Comparison of ENCODE assay signal across 8 mouse cellular contexts in the genomic region with DNA sequence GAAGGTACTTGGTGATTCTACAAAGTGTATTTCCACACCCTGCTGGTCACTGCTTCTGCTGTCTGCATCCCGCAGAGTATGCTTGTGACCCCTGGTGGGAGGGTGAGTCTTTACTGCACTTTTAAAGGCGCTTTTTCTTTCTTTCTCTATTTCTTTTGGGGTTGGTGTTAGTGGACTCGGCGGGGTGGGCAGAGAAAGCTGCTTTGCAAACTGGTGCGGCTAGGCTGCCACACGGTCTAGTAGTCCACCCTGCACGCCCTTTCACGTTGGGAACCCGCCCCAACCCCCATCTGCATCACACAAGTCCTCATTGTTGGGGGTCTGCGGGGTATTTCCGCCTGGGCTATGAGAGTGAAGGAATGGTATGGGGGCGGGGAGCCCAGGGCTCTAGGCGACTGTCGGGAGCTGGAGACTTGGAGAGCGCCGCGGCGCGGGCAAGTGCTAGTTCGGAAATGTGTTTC.
A peak's percentile ranks its signal among the peaks of the same experiment; 100 is the strongest.
DNase-seq lines count a peak whose midpoint lies in the region; ATAC-seq lines count a peak whose summit lies in the region.

No protein-coding gene starts in this region.

- peak overlapping the region; percentile 73 for H3K4me3 ChIP-seq in embryonic facial prominence, embryonic 14.5 days (ENCODE audit: low read depth, low read length)
- H3K4me3 ChIP-seq in hindbrain, embryonic 14.5 days (replicated peaks; ENCODE audit: low read length), result peak overlapping the region; percentile 72
- H3K4me3 ChIP-seq in neural tube, embryonic 11.5 days (ENCODE audit: low read depth, low read length), result peak overlapping the region; percentile 75

- peaks cover 69% of the 10 kb centered on the region for H3K27me3 ChIP-seq in embryonic facial prominence, embryonic 14.5 days (replicated peaks; ENCODE audit: control insufficient read depth, insufficient read depth, low read length)
- H3K27me3 ChIP-seq in hindbrain, embryonic 14.5 days (ENCODE audit: control insufficient read depth, insufficient read depth, low read length), result 0 out of 2 replicates have a peak, but pooled peaks cover 4% of the 10 kb centered on the region
- H3K27me3 ChIP-seq in neural tube, embryonic 11.5 days (ENCODE audit: control insufficient read depth, insufficient read depth, low read length), result peaks cover 21% of the 10 kb centered on the region

- H3K36me3 ChIP-seq in embryonic facial prominence, embryonic 14.5 days (ENCODE audit: control insufficient read depth, insufficient read depth, low read length), result no peaks in the 10 kb centered on the region
- H3K36me3 ChIP-seq in hindbrain, embryonic 14.5 days (replicated peaks; ENCODE audit: control insufficient read depth, insufficient read depth), result no peaks in the 10 kb centered on the region
- H3K36me3 ChIP-seq in neural tube, embryonic 11.5 days (ENCODE audit: control insufficient read depth, insufficient read depth, low read length), result no peaks in the 10 kb centered on the region

- peak; percentile 20 for DNase-seq in urinary bladder, adult 2 months (ENCODE audit: low spot score)
- DNase-seq in urinary bladder, postnatal 14 days (ENCODE audit: low spot score), result no peak
- peak; percentile 69 for DNase-seq in embryonic facial prominence, embryonic 14.5 days (ENCODE audit: low spot score)
- DNase-seq in hindbrain, embryonic 14.5 days (ENCODE audit: low spot score), result peak; percentile 66
- peak; percentile 73 to 85 for DNase-seq in left cerebral cortex, postnatal 10 days (ENCODE audit: extremely low spot score in 1 of 2, low spot score in 2 of 2)
- DNase-seq in neural tube, embryonic 11.5 days (ENCODE audit: low spot score), result peak; percentile 85
- DNase-seq in spleen, postnatal 10 days (ENCODE audit: low spot score in 2 of 2), result no peak
- no peak for DNase-seq in thymus, postnatal 25 days

- peak; percentile 11; the same call in 1 of the 2 replicates for ATAC-seq in embryonic facial prominence, embryonic 14.5 days (ENCODE audit: low read depth)
- ATAC-seq in hindbrain, embryonic 14.5 days (ENCODE audit: low FRiP score), result peak; percentile 74; the same call in 1 of the 2 replicates
- peak; percentile 67 for ATAC-seq in neural tube, embryonic 11.5 days (ENCODE audit: insufficient read depth, low FRiP score, low TSS enrichment)

- under 1% methylated on average over 20 of the region's 20 CpGs for WGBS in embryonic facial prominence, embryonic 14.5 days
- WGBS in hindbrain, embryonic 14.5 days, result 0% methylated on average over 20 of the region's 20 CpGs
- WGBS in neural tube, embryonic 11.5 days, result 0% methylated on average over 20 of the region's 20 CpGs

- H3K9me3 ChIP-seq in embryonic facial prominence, embryonic 14.5 days (ENCODE audit: control insufficient read depth, low read length), result no peaks in the 10 kb centered on the region
- H3K9me3 ChIP-seq in hindbrain, embryonic 14.5 days (ENCODE audit: control insufficient read depth, low read length), result no peaks in the 10 kb centered on the region
- H3K9me3 ChIP-seq in neural tube, embryonic 11.5 days (ENCODE audit: control insufficient read depth, low read length), result no peaks in the 10 kb centered on the region

- H3K4me1 ChIP-seq in embryonic facial prominence, embryonic 14.5 days (ENCODE audit: control insufficient read depth, insufficient read depth, low read length), result 0 out of 2 replicates have a peak, but pooled peaks cover 3% of the 10 kb centered on the region
- peaks cover 7% of the 10 kb centered on the region; the same call in 1 of the 2 replicates for H3K4me1 ChIP-seq in hindbrain, embryonic 14.5 days (replicated peaks; ENCODE audit: control insufficient read depth, insufficient read depth, low read length)
- H3K4me1 ChIP-seq in neural tube, embryonic 11.5 days (ENCODE audit: control insufficient read depth, insufficient read depth, low read length), result 0 out of 2 replicates have a peak, but pooled peaks cover 3% of the 10 kb centered on the region

- no peak overlapping the region for H3K27ac ChIP-seq in embryonic facial prominence, embryonic 14.5 days (replicated peaks; ENCODE audit: low read depth, low read length)
- peak overlapping the region; percentile 92 for H3K27ac ChIP-seq in hindbrain, embryonic 14.5 days
- peak overlapping the region; percentile 44; the same call in 1 of the 2 replicates for H3K27ac ChIP-seq in neural tube, embryonic 11.5 days (ENCODE audit: low read depth, low read length)

- peak overlapping the region; percentile 93 for H3K4me2 ChIP-seq in embryonic facial prominence, embryonic 14.5 days (ENCODE audit: low read depth, low read length)
- H3K4me2 ChIP-seq in hindbrain, embryonic 14.5 days (replicated peaks), result peak overlapping the region; percentile 92
- H3K4me2 ChIP-seq in neural tube, embryonic 11.5 days (ENCODE audit: low read depth), result peak overlapping the region; percentile 93

- H3K9ac ChIP-seq in embryonic facial prominence, embryonic 14.5 days (ENCODE audit: low read depth, low read length), result peak overlapping the region; percentile 15; the same call in 1 of the 2 replicates
- peak overlapping the region; percentile 82 for H3K9ac ChIP-seq in hindbrain, embryonic 14.5 days
- H3K9ac ChIP-seq in neural tube, embryonic 11.5 days (ENCODE audit: low read length), result peak overlapping the region; percentile 77

- intact Hi-C loops in left cerebral cortex, postnatal 10 days (cut with DNase I), result loop anchor here (5.0 kb wide), 1 partner anchor 524 kb away; no protein-coding TSS in a partner anchor

Comparison
In these comparisons a context has a peak if more than half of its experiments do, and no peak if none do; other contexts are left out.
1. DNase-seq: peak in urinary bladder, adult 2 months (single experiment), embryonic facial prominence, embryonic 14.5 days (single experiment), hindbrain, embryonic 14.5 days (single experiment), left cerebral cortex, postnatal 10 days (2 of 2) and neural tube, embryonic 11.5 days (single experiment); none in urinary bladder, postnatal 14 days (single experiment), spleen, postnatal 10 days (0 of 2) and thymus, postnatal 25 days (single experiment).
2. ATAC-seq: peak in every context shown above with its lines; median percentile 74 in hindbrain, embryonic 14.5 days; 67 in neural tube, embryonic 11.5 days; 11 in embryonic facial prominence, embryonic 14.5 days.
3. H3K9ac ChIP-seq: peak in every context shown above with its lines; median percentile 82 in hindbrain, embryonic 14.5 days; 77 in neural tube, embryonic 11.5 days; 15 in embryonic facial prominence, embryonic 14.5 days.
4. Peak in every context shown above with its lines, with median percentiles within 50 percentile points of each other: H3K4me2 ChIP-seq and H3K4me3 ChIP-seq.